Mouse (Mus musculus): ENCODE results near the gene Rtbdn. TPM values are rescaled to one million over a fixed set of nuclear protein-coding genes. Genes with fewer than 3 reads are reported as not detected.
"Not testable (repeated sequence)": the region's sequence is repeated elsewhere in the genome, so short reads cannot be mapped to it uniquely, and the experiment has no call there.

Gene Rtbdn
- total RNA-seq (2021), result under 1 TPM; 0.23 to 0.31 TPM
- long read RNA-seq, experiment 1, result 0 reads
- long read RNA-seq, experiment 2, result 0 reads

DNA sequence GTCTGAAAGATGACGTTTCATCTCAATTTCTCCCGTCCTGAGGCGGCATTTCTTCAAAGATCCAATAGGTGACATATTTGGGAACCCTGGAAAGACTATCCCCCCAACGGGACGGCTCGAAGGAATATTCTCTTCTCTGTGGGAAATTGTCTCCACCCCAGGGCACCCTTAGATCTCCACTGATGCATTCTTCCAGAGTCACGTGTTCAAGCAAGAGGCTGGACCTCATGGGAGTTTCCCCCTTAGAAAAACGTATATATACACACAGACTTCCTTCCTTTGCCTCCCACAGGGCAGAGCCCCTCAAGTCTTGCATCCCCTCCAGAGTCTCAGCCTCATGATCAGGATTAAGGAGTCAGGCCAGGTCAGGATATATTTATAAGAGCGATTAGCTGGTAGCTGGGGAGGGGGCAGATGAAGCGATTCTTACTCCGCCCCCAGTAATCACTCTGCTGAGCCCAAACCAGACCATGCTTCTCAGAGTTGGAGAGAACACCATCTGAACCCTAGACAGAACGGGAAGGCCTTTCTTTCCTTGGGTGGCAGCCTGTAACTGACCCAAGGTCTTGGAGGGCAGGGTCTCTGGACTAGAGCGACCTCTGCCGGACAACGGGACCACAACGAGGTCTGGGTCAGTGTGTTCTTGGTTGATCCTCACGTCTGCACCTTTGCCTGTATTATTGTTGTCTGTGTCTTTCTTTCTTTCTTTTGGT, at the start of gene Rtbdn:
Gene Rtbdn, plus strand, starts transcription at position 464 of the 713 bp plus-strand sequence.
- no peak for DNase-seq (ENCODE audit: low spot score in 2 of 2)

DNA sequence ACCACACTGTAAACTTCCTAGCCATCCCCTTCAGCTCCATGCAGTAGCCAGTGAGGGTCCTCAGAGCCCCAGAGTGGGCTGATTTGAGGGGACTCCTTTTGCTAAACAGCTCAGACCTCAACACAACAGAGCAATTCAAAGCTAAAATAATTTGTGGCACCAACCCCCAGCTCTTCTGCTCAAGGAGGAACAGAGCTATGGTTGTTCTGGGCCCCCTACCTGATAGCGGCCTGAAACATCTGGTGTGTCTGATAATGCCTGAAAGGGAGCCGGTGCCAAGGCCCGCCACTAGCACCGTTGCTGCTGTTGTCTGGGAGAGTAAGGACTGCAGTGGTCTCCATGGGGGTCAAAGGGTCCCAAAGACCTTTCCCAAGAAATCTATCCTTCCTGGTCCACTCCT, 45.7 kb upstream of the Rtbdn start:
- no peak for DNase-seq (ENCODE audit: low spot score in 2 of 2)

DNA sequence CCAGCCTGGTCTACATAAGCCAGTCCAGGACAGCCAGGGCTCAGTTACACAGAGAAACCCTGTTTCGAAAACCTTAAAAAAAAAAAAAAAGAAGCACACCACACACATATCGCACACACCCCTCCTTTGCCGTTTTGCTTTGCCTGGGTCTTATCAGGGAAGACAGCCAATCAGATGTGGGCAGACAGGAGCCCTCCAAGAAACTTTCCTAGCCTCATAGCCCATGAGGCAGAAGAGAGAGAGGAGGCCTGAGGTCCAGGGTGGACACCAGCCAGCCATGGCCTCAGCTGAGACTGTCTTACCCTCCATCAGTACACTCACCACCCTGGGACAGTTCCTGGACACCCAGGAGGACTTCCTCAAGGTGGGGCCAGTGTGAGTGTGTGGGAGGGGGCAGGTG, 45.0 kb upstream of the Rtbdn start, which contains the start of gene Klf1:
Gene Klf1, plus strand, starts transcription at position 177 of the 400 bp plus-strand sequence.
- no peak for DNase-seq (ENCODE audit: low spot score in 2 of 2)

DNA sequence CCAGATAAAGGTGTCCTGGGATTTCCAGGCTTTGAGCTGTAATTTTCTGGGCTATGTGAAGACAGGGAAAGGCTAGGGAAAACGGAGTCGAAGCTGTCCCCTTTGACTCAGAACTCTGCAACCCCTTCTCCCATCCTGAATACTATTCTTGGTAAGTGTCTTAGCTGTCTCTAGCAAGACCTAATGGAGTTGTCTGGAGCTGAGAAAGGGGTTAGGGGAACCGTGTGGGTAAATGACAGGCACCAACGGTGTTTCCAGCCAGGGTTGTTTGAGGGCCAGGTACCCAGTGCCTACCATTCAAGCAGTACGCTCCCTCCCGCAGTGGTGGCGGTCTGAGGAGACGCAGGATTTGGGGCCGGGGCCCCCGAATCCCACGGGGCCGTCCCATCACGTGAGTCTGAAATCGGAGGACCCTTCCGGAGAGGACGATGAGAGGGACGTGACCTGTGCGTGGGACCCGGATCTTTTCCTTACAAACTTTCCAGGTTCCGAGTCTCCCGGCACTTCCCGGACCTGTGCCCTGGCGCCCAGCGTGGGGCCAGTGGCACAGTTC, 44.3 kb upstream of the Rtbdn start:
- DNase-seq (ENCODE audit: low spot score in 2 of 2), result no peak

DNA sequence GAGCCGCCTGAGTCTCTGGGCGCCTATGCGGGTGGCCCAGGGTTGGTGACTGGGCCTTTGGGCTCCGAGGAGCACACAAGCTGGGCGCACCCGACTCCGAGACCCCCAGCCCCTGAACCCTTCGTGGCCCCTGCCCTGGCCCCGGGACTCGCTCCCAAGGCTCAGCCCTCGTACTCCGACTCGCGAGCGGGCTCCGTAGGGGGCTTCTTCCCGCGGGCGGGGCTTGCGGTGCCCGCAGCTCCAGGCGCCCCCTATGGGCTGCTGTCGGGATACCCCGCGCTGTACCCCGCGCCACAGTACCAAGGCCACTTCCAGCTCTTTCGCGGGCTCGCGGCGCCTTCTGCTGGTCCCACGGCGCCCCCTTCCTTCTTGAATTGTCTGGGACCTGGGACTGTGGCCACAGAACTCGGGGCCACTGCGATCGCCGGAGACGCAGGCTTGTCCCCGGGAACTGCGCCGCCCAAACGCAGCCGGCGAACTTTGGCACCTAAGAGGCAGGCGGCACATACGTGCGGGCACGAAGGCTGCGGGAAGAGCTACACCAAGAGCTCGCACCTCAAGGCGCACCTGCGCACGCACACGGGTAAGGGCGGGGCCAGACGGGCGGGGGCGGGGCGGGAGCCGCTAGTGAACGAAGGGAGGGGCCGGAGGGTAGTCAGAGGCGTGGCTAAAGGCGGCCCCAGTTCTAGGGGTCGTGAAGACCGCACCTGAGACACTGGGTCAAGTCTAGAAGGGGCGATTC, 43.7 kb upstream of the Rtbdn start:
- DNase-seq (ENCODE audit: low spot score in 2 of 2), result peak; percentile 74 to 85

DNA sequence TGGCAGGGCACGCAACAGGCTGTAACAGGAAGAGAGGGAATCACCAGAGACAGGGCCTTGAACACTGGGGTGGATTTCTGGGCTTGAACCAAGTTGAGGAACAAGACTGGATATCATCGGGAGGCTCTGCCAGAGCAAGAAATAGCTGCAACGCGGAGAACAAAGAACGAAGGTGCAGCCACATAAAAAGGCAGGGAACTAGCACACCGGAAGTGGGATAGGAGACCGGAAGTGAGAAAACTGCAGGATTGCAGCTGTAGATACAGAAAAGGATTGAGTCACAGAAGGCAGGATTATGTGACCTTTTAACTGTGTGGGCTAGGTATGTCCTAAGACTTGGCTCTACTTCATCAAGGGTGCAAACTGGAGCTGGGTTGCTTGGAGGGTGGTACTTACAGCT, 42.4 kb upstream of the Rtbdn start:
- DNase-seq (ENCODE audit: low spot score in 2 of 2), result no peak

DNA sequence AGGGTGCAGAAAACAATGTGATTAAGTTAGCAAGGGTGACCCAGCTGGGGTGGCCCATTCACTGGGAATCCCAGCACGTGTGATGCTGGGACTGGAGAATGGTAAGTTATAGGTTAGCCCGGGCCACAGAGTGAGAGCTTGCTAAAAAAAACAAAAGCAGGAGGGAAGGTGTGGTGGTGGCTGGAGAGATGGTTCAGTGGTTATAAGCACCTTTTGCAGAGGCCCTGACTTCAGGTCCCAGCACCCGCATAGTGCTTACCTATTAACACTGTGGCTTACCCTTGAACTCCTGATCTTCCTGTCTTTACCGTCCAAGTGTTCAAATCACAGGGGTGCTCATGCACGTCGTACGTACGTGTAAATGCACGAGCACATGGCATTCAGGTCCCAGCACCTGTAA, 39.8 kb upstream of the Rtbdn start:
- no peak for DNase-seq (ENCODE audit: low spot score in 2 of 2)

DNA sequence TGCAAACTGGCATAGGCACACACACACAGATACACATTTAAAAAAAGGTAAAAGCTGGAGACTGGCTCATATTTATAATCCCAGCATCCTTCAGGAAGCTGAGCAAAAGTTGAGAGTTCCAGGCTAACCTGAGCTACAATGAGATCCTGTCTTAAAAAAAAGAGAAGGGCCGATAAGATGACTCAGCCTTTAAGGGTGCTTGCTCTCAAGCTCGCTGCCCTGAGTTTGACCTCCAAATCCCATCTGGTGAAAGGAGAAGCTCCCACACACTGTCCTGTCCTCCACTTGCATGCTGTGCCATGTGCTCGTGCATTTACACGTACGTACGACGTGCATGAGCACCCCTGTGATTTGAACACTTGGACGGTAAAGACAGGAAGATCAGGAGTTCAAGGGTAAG, 39.3 kb upstream of the Rtbdn start:
- DNase-seq (ENCODE audit: low spot score in 2 of 2), result no peak

DNA sequence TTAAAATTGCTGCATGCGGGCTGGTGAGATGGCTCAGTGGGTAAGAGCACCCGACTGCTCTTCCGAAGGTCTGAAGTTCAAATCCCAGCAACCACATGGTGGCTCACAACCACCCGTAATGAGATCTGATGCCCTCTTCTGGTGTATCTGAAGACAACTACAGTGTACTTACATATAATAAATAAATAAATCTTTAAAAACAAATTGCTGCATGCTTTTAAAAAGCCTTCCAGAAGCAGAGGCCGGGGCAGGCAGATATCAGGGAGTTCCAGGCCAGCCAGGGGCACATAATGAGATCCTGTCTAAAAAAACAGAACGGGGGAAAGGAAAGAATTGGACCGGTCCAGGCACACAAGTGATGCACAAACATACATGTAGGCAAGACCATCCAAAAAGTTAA, 38.8 kb upstream of the Rtbdn start:
- not testable (repeated sequence) for DNase-seq (ENCODE audit: low spot score in 2 of 2)

DNA sequence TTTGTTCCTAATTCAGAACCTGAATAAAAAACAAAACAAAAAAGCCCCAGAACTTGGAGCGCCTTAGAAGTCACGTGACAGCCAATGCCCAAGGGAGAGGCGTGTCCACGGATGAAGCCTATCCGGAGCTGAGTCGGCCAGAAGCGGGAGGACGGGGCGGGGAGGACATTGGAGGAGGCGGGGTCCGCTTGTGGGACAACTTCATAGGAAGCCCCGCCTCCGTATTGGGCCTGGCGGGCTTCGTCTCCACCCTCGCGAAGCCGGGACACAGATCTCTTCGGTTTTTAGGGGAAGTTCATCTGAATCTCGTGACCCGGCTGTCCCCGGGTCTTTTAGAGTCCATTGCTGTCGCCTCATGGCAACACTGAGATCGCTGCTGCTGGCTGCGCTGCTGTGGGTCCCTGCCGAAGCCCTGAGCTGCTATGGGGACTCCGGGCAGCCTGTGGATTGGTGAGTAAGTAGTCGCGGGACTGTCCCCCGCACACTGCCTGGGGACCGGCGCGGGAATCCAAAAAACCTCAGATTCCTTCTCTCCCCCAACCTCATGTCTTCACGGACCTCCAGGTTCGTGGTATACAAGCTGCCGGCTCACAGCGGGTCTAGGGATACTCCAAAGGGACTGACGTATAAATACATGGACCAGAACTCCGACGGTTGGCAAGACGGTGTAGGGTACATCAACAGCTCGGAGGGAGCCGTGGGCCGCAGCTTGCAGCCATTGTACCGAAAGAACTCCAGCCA, 38.2 kb upstream of the Rtbdn start, which contains the start of gene Dnase2a:
Gene Dnase2a, plus strand, starts transcription at position 140 of the 741 bp plus-strand sequence.
- peak; percentile 80 to 89 for DNase-seq (ENCODE audit: low spot score in 2 of 2)

DNA sequence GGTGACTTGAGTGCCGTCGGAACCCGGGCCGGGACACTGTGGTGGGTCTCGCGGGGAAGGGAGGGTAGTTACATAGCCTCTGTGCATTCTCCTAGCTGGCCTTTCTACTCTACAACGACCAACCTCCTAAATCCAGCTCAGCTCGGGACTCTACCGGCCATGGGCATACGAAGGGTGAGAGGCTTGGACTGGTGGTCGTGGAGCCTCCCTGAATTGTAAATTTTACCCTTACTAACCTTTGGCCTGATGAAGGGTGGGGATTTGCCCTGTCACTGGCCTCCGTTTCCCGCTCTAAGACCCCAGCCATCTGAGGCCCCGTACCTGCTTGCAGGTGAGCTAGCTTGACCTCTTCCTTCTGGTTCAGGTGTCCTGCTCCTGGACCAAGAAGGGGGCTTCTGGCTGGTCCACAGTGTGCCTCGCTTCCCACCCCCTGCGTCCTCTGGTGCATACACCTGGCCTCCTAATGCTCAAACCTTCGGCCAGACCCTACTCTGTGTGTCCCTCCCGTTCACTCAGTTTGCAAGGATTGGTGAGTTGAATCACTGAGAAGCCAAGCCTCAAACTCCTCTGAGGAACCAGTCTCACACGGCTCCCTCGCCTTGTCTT, 37.5 kb upstream of the Rtbdn start:
- DNase-seq (ENCODE audit: low spot score in 2 of 2), result no peak

DNA sequence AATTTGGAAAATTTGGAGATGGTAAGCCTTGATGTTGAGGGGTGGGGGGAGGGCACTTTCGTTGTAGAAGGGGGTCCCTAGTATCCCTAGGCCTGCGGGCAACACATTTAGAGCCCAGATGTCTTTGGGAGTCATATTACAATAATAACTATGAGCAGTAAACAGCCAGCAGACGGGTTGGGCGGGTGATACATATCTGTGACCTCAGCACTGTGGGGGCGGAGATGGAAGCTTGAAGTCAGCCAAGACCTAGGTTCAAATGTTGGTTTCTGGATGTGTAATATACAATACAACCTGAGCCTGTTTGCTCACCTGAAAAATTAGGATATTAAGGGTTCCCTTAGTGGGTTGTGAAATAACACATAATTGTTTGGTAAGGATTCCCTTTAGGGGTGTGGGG, 36.8 kb upstream of the Rtbdn start:
- no peak for DNase-seq (ENCODE audit: low spot score in 2 of 2)

DNA sequence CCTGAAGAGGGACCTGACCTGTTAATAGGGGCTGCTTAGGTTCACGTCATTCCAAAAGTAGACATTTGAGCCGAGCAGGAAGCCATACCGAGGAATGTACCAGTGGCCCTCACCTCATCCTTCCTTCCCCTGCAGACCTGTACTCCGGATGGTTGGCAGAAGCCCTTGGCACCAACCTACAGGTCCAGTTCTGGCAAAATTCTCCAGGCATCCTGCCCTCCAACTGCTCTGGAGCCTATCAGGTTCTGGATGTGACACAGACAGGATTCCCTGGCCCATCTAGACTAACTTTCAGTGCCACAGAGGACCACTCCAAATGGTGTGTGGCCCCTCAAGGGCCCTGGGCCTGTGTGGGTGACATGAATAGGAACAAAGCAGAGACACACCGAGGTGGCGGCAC, 36.2 kb upstream of the Rtbdn start:
- DNase-seq (ENCODE audit: low spot score in 2 of 2), result no peak

DNA sequence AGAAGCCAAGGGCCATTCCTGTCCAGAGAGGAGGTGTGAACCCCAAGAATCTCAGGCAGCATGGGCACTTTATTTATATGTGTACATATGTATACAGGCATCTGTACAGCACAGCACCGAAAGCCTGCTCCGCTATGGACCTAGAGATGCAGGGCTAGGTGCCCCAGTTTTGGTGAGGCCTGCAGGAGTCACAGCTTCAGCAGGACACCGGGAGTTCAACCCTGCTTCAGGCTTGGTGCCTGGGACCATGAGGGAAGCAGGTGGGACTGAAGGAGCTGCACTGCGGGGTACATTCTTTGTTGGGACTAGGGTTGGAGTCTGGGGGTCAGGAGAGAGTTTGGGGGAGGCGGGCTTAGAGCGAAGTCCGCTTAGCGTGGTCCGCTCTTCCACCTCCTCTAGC, 34.9 kb upstream of the Rtbdn start:
- DNase-seq (ENCODE audit: low spot score in 2 of 2), result no peak

DNA sequence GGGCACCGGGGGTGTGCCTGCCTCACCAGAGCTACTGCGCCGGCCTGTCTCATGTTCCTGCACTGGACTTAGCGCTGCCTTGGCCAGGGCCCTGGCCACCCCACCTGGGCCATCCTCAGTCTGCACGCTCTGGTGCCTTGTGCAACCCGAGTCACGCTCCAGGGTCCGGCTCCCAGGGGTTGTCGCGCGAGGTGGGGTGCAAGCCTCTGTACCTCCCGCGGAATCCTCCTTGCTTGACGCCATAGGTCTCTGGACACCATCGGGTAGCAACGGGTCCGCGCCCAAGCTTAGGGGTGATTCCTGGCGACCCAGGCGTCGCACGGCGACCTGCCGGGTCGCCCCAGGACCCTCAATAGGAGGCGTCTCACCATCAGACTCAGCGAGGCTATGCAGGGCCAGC, 34.4 kb upstream of the Rtbdn start:
- DNase-seq (ENCODE audit: low spot score in 2 of 2), result no peak

DNA sequence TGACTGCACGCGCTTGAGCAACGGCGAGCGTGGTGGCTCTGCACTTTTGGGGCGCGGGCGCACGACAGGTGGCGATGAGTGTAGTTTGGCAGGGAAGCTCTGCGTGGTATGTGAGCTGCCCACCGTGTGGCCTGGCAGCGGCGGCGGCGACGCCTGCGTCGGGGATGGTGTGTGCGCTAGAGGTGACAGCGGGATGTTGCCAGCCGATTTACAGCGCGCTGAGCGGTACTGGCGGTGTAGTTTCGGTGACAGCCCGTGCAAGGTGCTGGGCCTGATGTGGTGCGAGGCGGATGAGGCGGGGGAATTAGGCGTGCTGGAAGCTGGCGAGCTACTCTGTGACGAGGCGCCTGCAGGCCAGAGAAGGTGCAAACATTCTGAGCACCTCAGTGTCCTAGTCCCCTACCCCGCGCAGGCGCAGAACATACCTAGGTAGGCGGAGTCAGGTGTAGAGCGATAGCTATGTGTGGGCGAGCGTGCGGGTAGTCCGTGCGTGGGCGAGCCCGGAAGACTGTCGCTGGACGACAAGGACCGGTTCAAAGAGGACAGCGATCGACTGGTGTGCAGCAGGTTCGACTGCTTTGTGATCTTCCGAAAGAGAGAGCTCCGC, 33.8 kb upstream of the Rtbdn start:
- peak in 1 of 2 experiments; percentile 37 for DNase-seq (ENCODE audit: low spot score in 2 of 2)

DNA sequence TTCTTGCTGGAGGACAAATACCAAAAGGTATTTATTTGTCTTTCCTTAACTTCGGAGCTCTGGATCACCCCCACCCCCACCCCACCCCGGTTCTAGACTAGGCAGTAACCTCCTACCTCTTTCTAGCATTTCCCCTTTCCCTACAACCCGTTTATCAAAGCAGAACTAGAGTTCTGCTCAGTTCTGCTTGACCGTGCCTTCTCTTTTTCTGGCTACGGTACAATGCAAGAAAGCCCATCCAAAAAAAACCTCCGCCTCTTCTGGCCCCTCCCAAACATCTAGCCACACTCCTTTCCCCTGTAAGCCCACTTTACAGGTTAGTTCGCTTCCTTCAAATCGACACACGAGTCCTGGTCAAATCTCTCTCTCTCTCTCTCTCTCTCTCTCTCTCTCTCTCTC, 33.3 kb upstream of the Rtbdn start:
- no peak for DNase-seq (ENCODE audit: low spot score in 2 of 2)

DNA sequence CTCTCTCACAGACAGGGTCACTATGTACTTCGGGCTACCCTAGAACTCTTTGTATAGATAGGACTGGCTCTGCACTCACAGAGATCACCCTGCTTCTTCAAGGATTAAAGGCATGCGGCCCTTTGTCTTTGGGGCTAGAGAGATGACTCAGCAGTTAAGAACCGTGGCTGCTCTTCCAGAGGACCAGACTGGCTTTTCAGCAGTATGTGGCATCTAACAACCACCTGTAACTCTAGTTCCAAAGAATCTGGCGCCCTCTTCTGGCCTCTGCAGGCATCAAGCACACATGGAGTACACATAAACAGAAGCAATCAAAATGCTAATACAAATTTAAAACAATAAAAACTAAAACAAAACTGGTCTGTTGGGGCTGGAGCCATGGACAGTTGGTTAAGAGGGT, 32.8 kb upstream of the Rtbdn start:
- DNase-seq (ENCODE audit: low spot score in 2 of 2), result no peak

DNA sequence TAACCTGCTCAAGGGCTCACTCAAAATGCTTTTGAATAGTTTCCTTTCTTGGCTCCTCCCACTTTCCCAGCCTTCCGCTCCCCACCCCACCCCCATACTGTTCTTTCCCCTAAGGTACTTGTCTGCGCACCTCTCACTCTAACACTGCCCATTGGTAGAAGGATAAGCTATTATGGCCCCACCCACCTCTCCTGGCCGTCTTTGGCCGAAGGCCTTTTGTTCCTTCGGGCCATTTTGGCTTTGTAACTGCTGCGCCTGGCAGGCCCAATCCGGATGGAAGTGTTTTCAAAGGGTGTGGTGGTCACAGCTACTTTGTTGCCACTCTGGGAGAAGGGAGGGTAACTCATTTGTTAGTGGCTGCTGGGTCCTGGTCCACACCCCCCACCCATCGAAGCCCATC, 31.5 kb upstream of the Rtbdn start:
- DNase-seq (ENCODE audit: low spot score in 2 of 2), result no peak

DNA sequence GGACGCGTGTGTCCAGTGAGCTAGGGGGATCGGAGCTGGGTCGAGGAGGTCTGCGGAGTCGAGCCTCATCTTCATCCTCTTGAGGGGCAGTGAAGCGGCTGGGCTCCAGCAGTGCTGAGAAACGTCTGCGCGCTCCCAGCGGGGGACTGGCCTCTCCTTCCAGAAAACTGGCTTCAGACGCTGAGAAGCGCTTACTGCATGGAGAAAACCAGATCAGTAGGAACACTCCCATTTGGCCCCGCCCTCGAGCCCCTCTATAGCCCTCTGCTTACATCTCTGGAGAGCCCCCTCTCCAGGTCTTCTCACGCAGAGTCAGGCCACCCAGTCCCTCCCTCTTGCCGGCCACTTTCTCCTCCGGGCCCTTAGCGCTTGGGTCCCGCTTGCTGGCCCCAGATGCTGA, 29.0 kb upstream of the Rtbdn start:
- DNase-seq (ENCODE audit: low spot score in 2 of 2), result no peak

DNA sequence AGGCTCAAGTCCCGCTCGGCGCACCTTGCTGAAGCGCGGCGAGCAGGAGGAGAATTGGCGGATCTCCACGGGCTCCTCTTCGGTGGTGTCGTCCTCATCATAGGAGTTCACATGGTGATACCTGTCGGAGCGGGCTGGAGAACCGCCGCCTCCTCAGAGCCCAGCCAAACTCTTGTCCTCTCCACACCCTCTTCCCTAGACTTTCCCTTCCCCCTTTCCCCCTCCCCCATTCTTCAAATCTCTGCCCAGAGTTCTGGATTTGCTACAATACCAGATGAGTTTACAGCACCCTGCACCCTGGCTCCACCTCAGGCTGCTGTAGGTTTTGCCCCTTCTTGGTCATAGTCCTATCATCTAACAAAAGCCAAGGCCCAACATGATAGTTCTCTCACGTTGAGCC, 28.1 kb upstream of the Rtbdn start:
- DNase-seq (ENCODE audit: low spot score in 2 of 2), result no peak
